Mouse (Mus musculus) hindbrain, postnatal 0 days (tissue): Measurements from ENCODE around the gene Cit. TPM values are rescaled to one million over a fixed set of nuclear protein-coding genes. Genes with fewer than 3 reads are reported as not detected.

Source experiments
- ATAC-seq: fragments of 200-750 bp; cut with Nextera tagmentation; 2 replicates; pipeline ENCODE4 v1.8.0; 2017; ENCODE audit warnings: mild to moderate bottlenecking, moderate TSS enrichment, moderate library complexity
- DNase-seq: peaks from one replicate; pipeline ENCODE4 v3.0.0-alpha.2; 2015; ENCODE audit warnings: low spot score
- H3K27ac ChIP-seq: fragments of 300-500 bp; sonication (generic); 2 replicates; pipeline ENCODE4 v1.5.1; 2014; ENCODE audit warnings: mild to moderate bottlenecking
- H3K27me3 ChIP-seq: fragments of 300-500 bp; sonication (generic); 2 replicates; pipeline ENCODE4 v1.6.1; 2014; ENCODE audit warnings: low read length, mixed read lengths; ENCODE audit not compliant: insufficient read depth
- H3K36me3 ChIP-seq: fragments of 300-500 bp; sonication (generic); 2 replicates; pipeline ENCODE4 v1.6.1; 2014; ENCODE audit warnings: low read length, mixed read lengths; ENCODE audit not compliant: insufficient read depth
- H3K4me1 ChIP-seq: fragments of 300-500 bp; sonication (generic); 2 replicates; pipeline ENCODE4 v1.6.1; 2014; ENCODE audit warnings: antibody characterized with exemption, low read length, mixed read lengths; ENCODE audit not compliant: insufficient read depth
- H3K4me2 ChIP-seq: fragments of 300-500 bp; sonication (generic); 2 replicates; pipeline ENCODE4 v1.6.1; 2014; ENCODE audit warnings: low read depth, mild to moderate bottlenecking, low read length, moderate library complexity, mixed read lengths
- H3K4me3 ChIP-seq: fragments of 300-500 bp; sonication (generic); 2 replicates; pipeline ENCODE4 v1.5.1; 2014; ENCODE audit warnings: low read length
- H3K9ac ChIP-seq: fragments of 300-500 bp; sonication (generic); replicated peaks from 2 replicates; pipeline ENCODE4 v1.6.1; 2014; ENCODE audit warnings: mild to moderate bottlenecking, low read length, moderate library complexity, mixed read lengths
- H3K9me3 ChIP-seq: fragments of 300-500 bp; sonication (generic); 2 replicates; pipeline ENCODE4 v1.6.1; 2016; ENCODE audit warnings: low read length, mixed read lengths
- CTCF ChIP-seq: IDR thresholded peaks from 2 replicates; pipeline ENCODE4 v1.5.1; 2016; ENCODE audit warnings: antibody characterized with exemption, control low read depth, low read depth
- WGBS: fragments of 180-500 bp; shearing (Covaris S2); extraction: QIAGEN DNeasy Blood & Tissue Kit; methylation state at CpG from one replicate; pipeline ENCODE4 v1.1.7; 2014; 5-methylcytosine and 5-hydroxymethylcytosine counted together
- polyA plus RNA-seq: library from polyadenylated mRNA; unstranded; fragments of >200 nt; fragmentation: Nextera tagmentation; extraction: Ambion mirVana; gene quantifications from 2 replicates; pipeline ENCODE4 v1.2.1, GENCODE M21; 2015
- total RNA-seq: library from RNA; depleted of rRNA; stranded (reverse); fragments of >200 nt; gene quantifications from 2 replicates; pipeline ENCODE4 v1.2.3, GENCODE M21; 2014

Cit gene
- total and polyA plus RNA-seq, 2 experiments from 2014 or later = 30.2 to 36.7 TPM

DNA sequence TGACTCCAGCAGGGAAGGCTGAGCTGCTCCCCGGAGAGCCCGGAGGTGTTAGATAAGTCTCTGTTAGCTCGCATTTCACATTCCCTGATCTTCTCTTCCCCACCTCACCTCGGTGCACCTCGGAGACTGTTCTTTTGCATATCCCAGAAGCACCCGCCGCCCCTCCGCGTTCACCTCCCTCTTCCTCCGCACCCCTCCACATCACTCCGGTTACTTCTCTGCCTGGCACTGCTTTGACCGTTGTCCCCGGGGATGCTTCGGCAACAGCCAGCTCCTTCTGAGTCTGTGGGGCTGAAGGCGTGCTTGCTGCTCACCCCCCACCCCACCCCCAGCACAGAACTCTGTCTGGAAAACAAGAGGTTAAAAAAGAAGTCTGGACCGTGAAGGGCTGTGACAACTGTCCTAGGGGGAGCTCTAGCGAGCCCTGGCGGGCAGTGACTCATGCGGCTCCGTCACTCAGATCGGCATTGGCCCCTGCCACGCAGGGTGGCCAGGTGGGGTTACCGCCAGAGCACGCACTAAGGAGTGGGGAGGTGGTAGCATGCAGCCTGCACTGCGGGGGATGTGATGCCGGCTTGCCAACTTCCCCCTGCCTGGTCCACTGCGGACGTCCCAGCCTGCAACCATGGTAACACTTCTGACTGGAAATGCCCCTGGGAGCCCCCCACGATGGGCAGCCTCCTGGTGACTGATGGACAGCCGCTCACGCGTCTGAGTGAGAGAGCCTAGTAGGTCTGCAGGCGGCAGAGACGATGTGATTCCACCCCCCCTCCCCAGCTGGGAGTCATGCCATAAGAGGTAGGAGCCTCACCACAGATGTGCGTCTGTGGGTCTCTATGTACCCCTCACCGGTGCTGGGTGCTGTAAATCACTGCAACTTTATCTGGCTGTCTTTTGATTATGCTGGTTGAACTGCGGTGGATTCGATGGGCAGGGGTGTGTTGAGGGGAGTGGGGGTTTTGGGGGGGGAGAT is 62.2 kb downstream of the Cit start:
- ATAC-seq = peak; percentile 82
- peak; percentile 75 for TF ChIP-seq CTCF
- Histone ChIP-seq H3K4me2 (peak overlapping the region; percentile 57), H3K27me3 (no peaks in the 10 kb centered on the region), H3K36me3 (no peaks in the 10 kb centered on the region), H3K9ac (peak overlapping the region; percentile 44), H3K4me1 (peaks cover 7% of the 10 kb centered on the region), H3K9me3 (no peaks in the 10 kb centered on the region), H3K27ac (peak overlapping the region; percentile 76), H3K4me3 (peak overlapping the region; percentile 45)
- peak; percentile 84 for DNase-seq
- WGBS = 3% methylated on average over 38 of the region's 38 CpGs

DNA sequence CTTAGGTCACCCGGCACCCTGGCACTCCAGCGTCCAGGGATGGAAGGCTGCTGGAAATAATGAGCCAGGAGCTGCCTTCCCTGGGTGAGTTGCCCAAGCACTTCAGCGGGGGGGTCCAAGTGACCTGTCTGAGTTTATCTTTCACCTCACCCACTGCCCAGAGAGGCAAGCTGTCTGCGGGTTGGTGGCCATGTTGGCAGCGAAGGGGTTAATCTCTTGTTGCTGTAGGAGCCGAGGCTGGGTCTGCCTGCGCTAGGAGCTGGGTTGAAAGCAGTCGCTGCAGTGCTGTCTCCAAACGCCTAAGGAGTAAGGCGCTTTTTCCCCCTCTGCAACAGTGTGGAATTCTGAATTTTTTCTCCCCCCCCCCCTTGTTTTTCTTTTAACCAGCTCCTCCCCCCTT is 63.2 kb downstream of the Cit start:
- no peaks in the 10 kb centered on the region for H3K27me3 ChIP-seq
- peak; percentile 87 for DNase-seq
- peak overlapping the region; percentile 57 for H3K4me2 ChIP-seq
- 16% methylated on average over 10 of the region's 10 CpGs for WGBS
- TF ChIP-seq CTCF = 0 out of 2 replicates have a peak, but pooled peaks have one; percentile 15
- peak overlapping the region; percentile 76 for H3K27ac ChIP-seq
- H3K4me1 ChIP-seq = peaks cover 7% of the 10 kb centered on the region
- H3K9me3 ChIP-seq = no peaks in the 10 kb centered on the region
- peak overlapping the region; percentile 45 for H3K4me3 ChIP-seq
- H3K9ac ChIP-seq = peak overlapping the region; percentile 44
- ATAC-seq = peak; percentile 65
- no peaks in the 10 kb centered on the region for H3K36me3 ChIP-seq

DNA sequence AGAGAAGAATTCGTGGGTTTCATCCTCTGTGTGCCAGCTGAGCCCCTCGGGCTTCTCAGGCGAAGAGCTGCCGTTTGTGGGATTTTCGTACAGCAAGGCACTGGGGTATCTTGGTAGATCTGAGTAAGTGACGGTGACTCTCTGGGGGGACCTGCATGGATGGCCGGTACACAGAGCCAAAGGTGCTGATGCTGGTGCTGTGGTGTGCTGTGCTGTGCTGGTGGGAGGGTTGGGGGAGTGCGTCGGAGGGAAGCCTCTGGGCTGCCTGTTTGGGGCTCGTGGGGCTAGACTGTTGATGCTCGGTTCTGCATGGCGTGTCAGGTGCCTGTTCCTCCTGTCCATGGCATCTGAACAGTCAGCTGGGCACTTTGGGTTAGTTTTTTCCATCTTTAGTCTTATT is 63.6 kb downstream of the Cit start:
- TF ChIP-seq CTCF = no peak
- Histone ChIP-seq H3K4me1 (peaks cover 7% of the 10 kb centered on the region), H3K4me3 (peak overlapping the region; percentile 45), H3K36me3 (no peaks in the 10 kb centered on the region), H3K9me3 (no peaks in the 10 kb centered on the region), H3K4me2 (peak overlapping the region; percentile 57), H3K9ac (peak overlapping the region; percentile 44), H3K27ac (peak overlapping the region; percentile 76), H3K27me3 (no peaks in the 10 kb centered on the region)
- peak; percentile 33 for ATAC-seq
- 23% methylated on average over 12 of the region's 12 CpGs for WGBS
- DNase-seq = no peak

DNA sequence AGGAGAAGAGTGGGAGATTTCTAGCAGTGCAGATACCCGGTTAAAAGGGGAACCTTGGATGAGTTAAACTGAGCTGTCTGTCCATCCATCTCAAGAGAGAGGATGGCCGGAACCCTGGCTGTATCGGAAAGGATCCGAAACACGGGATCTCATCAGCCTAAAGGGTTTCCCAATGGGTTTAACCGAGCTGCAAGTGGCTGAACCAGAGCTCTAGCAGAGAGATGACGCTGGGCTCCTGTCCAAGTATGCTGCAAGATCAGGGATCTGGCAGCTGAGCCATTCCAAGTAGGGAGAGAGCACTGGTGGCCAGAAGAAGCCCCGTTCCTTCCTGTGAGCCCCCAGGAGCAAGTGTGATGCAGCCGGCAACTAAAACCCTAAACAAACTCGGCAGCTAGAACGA is 64.0 kb downstream of the Cit start:
- Histone ChIP-seq H3K4me2 (peak overlapping the region; percentile 57), H3K27me3 (no peaks in the 10 kb centered on the region), H3K9ac (peak overlapping the region; percentile 44), H3K27ac (peak overlapping the region; percentile 76), H3K4me3 (peak overlapping the region; percentile 45), H3K9me3 (no peaks in the 10 kb centered on the region), H3K36me3 (no peaks in the 10 kb centered on the region), H3K4me1 (peaks cover 7% of the 10 kb centered on the region)
- WGBS = 24% methylated on average over 11 of the region's 11 CpGs
- ATAC-seq (no peak), DNase-seq (peak; percentile 78)
- no peak for TF ChIP-seq CTCF

DNA sequence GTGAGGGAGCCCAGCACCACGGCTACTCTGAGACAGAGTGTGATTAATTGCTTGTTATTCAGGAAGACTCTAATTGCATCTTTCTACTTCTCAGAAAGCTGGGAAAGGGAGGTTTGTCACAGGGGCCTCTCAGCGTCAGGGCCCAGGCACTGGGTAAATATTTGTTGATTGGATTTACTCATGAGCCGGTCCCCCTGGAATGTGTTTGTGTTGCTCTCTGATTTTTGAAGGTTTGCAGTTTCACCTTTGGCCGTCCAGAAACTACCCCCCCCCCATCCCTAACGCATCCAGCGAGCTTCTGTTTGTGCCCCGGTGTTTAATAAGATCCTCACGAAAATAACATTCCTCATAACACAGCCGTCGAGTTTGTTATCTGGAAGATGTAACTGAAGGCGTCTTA is 65.4 kb downstream of the Cit start:
- Histone ChIP-seq H3K4me1 (peaks cover 7% of the 10 kb centered on the region), H3K27me3 (no peaks in the 10 kb centered on the region), H3K4me2 (peak overlapping the region; percentile 57), H3K27ac (no peak overlapping the region), H3K9ac (peak overlapping the region; percentile 44; the same call in 1 of the 2 replicates), H3K36me3 (no peaks in the 10 kb centered on the region), H3K4me3 (peak overlapping the region; percentile 45; the same call in 1 of the 2 replicates), H3K9me3 (no peaks in the 10 kb centered on the region)
- no peak for ATAC-seq
- WGBS = 66% methylated on average over 11 of the region's 11 CpGs
- TF ChIP-seq CTCF = no peak
- no peak for DNase-seq

DNA sequence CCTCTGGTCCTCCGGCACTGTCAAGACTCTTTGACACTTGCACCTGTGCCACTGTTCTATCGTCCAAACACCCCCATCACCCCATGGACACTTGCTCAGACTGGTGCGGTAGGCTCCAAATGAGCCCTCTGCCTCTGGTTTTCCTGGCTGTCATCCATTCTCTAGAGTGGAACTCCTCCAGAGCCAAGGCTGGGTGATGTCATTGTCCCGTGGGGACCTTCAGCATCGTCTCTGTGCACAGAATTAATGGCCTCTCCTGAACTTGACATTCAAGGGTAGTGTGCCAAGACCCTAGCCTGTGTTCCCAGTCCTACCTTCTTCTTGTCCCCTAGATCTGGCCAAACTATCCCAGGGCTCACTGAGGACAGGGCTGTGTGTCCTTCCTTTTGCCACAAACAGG is 70.4 kb downstream of the Cit start:
- peak; percentile 39 for DNase-seq
- Histone ChIP-seq H3K36me3 (no peaks in the 10 kb centered on the region), H3K4me3 (no peak overlapping the region), H3K4me1 (no peaks in the 10 kb centered on the region), H3K9ac (no peak overlapping the region), H3K27me3 (no peaks in the 10 kb centered on the region), H3K27ac (no peak overlapping the region), H3K4me2 (no peak overlapping the region), H3K9me3 (no peaks in the 10 kb centered on the region)
- ATAC-seq = no peak
- TF ChIP-seq CTCF = no peak
- 67% methylated on average over 5 of the region's 5 CpGs for WGBS

DNA sequence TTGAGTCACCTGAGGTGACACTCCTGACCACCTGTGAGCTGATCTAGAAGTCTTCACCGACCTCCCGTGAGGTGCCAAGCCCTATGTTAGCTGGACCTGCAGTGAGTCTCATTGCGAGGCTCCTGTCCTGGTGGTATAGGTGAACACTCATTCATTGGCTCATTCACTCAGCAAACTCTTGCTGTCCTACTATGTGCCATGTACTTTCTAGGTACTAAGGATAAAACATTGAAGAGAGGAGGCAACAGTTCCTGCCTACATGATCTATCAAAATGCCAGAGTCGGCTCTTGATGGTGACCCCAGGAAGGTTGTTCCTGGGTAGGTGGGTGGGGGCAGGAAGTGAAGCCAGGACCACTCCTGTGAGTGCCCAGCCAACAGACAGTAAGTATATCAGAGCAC is 72.9 kb downstream of the Cit start:
- Histone ChIP-seq H3K4me1 (no peaks in the 10 kb centered on the region), H3K4me3 (no peak overlapping the region), H3K27me3 (no peaks in the 10 kb centered on the region), H3K27ac (no peak overlapping the region), H3K9ac (no peak overlapping the region), H3K9me3 (no peaks in the 10 kb centered on the region), H3K36me3 (no peaks in the 10 kb centered on the region), H3K4me2 (no peak overlapping the region)
- 95% methylated on average over 4 of the region's 4 CpGs for WGBS
- DNase-seq (no peak), ATAC-seq (no peak)
- TF ChIP-seq CTCF = no peak
